Mouse (Mus musculus): Measurements from ENCODE around the gene Ugp2.

DNA sequence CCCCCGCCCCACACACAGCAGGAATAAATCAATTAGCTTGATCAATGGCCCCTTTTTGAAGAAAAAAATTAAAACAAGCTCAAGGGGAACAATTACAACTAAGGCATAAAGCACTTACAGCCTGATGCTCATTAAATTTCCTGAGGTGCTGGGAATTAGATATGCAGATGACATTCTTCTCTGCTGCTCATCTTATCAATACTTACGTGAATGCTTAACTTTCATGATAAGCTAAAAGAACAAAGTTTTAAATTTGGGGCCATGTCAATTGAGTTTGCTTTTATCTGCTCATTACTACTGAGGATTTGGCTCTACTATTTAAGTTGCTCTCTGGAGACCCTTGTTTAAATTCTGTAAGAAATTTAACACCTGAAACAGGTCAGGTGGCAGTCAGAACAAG lies 22.1 kb downstream of the Ugp2 start:
- TF ChIP-seq CTCF (IDR thresholded peaks at IDR 0.05; ENCODE audit: borderline replicate concordance, insufficient read depth, low read length), result no peak
- TF ChIP-seq POLR2A (IDR thresholded peaks at IDR 0.05; ENCODE audit: low read depth, low read length), result no peak

All from embryonic fibroblast, embryonic 13.5 days (primary cell).